Mouse (Mus musculus) liver, postnatal 0 days (tissue): ENCODE data around the gene Btbd6.

Experiments
- CTCF ChIP-seq: sonication (generic); IDR thresholded peaks from 2 replicates; pipeline ENCODE4 v1.5.1; 2016; ENCODE audit warnings: antibody characterized with exemption, low read depth
- EP300 ChIP-seq: IDR thresholded peaks from 2 replicates; pipeline ENCODE4 v1.6.1; 2016; ENCODE audit warnings: antibody characterized with exemption, low read depth, mild to moderate bottlenecking

- TF ChIP-seq CTCF (peak; percentile 60), EP300 (no peak)
Measured at GRCm38 (mm10) chr12:112947307-112947706, 29.0 kb upstream of the Btbd6 start.
